Mouse (Mus musculus): ENCODE data around the gene Ankrd11. TPM values are rescaled to one million over a fixed set of nuclear protein-coding genes. Genes with fewer than 3 reads are reported as not detected.

Ankrd11 gene
- polyA plus RNA-seq, 1 experiment from 2014 or later = 94.4 TPM

- Histone ChIP-seq H3K27ac (ENCODE audit: low read depth, low read length) (no peak overlapping the region), H3K9ac (ENCODE audit: low read length) (no peak overlapping the region), H3K4me2 (ENCODE audit: low read depth, low read length, severe bottlenecking) (no peak overlapping the region), H3K4me3 (ENCODE audit: low read depth, low read length) (no peak overlapping the region), H3K9me3 (ENCODE audit: control insufficient read depth, low read length) (no peaks in the 10 kb centered on the region), H3K36me3 (ENCODE audit: control insufficient read depth, insufficient read depth, low read length) (no peaks in the 10 kb centered on the region), H3K27me3 (ENCODE audit: control insufficient read depth, insufficient read depth, low read length) (no peaks in the 10 kb centered on the region), H3K4me1 (replicated peaks; ENCODE audit: control insufficient read depth, insufficient read depth, low read length) (peaks cover 10% of the 10 kb centered on the region)
- ATAC-seq (replicated peaks; ENCODE audit: low FRiP score) (no peak), DNase-seq (ENCODE audit: low spot score) (no peak)
- 88% methylated on average over 12 of the region's 12 CpGs for WGBS
Measured at GRCm38 (mm10) chr8:122851692-122852545, 190.2 kb downstream of the Ankrd11 start.

- Histone ChIP-seq H3K9ac (ENCODE audit: low read length) (no peak overlapping the region), H3K4me3 (ENCODE audit: low read depth, low read length) (no peak overlapping the region), H3K36me3 (ENCODE audit: control insufficient read depth, insufficient read depth, low read length) (no peaks in the 10 kb centered on the region), H3K27me3 (ENCODE audit: control insufficient read depth, insufficient read depth, low read length) (no peaks in the 10 kb centered on the region), H3K4me1 (replicated peaks; ENCODE audit: control insufficient read depth, insufficient read depth, low read length) (peaks cover 10% of the 10 kb centered on the region), H3K4me2 (ENCODE audit: low read depth, low read length, severe bottlenecking) (no peak overlapping the region), H3K27ac (ENCODE audit: low read depth, low read length) (no peak overlapping the region), H3K9me3 (ENCODE audit: control insufficient read depth, low read length) (no peaks in the 10 kb centered on the region)
- ATAC-seq (replicated peaks; ENCODE audit: low FRiP score) (no peak), DNase-seq (ENCODE audit: low spot score) (no peak)
- 72% methylated on average over 3 of the region's 3 CpGs for WGBS
Measured at GRCm38 (mm10) chr8:122850641-122851240, 191.3 kb downstream of the Ankrd11 start.

GRCm38 (mm10) chr8:122849152-122849910 lies 192.7 kb downstream of the Ankrd11 start:
- WGBS = 69% methylated on average over 11 of the region's 11 CpGs
- no peaks in the 10 kb centered on the region for H3K27me3 ChIP-seq (ENCODE audit: control insufficient read depth, insufficient read depth, low read length)
- no peak overlapping the region for H3K4me3 ChIP-seq (ENCODE audit: low read depth, low read length)
- no peaks in the 10 kb centered on the region for H3K9me3 ChIP-seq (ENCODE audit: control insufficient read depth, low read length)
- DNase-seq (ENCODE audit: low spot score) (no peak), ATAC-seq (replicated peaks; ENCODE audit: low FRiP score) (no peak)
- peaks cover 10% of the 10 kb centered on the region for H3K4me1 ChIP-seq (replicated peaks; ENCODE audit: control insufficient read depth, insufficient read depth, low read length)
- H3K9ac ChIP-seq (ENCODE audit: low read length) = no peak overlapping the region
- H3K27ac ChIP-seq (ENCODE audit: low read depth, low read length) = no peak overlapping the region
- no peaks in the 10 kb centered on the region for H3K36me3 ChIP-seq (ENCODE audit: control insufficient read depth, insufficient read depth, low read length)
- no peak overlapping the region for H3K4me2 ChIP-seq (ENCODE audit: low read depth, low read length, severe bottlenecking)

GRCm38 (mm10) chr8:122847829-122848561 lies 194.1 kb downstream of the Ankrd11 start, which contains the start of gene Cdh15:
Gene Cdh15, plus strand, starts transcription at chr8:122847966.
- peaks cover 2% of the 10 kb centered on the region for H3K4me1 ChIP-seq (replicated peaks; ENCODE audit: control insufficient read depth, insufficient read depth, low read length)
- no peaks in the 10 kb centered on the region for H3K36me3 ChIP-seq (ENCODE audit: control insufficient read depth, insufficient read depth, low read length)
- DNase-seq (ENCODE audit: low spot score) = peak; percentile 82
- H3K27ac ChIP-seq (ENCODE audit: low read depth, low read length) = no peak within 1 kb of the TSS
- no peaks in the 10 kb centered on the region for H3K27me3 ChIP-seq (ENCODE audit: control insufficient read depth, insufficient read depth, low read length)
- no peaks in the 10 kb centered on the region for H3K9me3 ChIP-seq (ENCODE audit: control insufficient read depth, low read length)
- 15% methylated on average over 17 of the region's 18 CpGs for WGBS
- peak within 1 kb of the TSS; percentile 34; the same call in 1 of the 2 replicates for H3K4me2 ChIP-seq (ENCODE audit: low read depth, low read length, severe bottlenecking)
- no peak within 1 kb of the TSS for H3K4me3 ChIP-seq (ENCODE audit: low read depth, low read length)
- ATAC-seq (replicated peaks; ENCODE audit: low FRiP score) = peak; percentile 83
- no peak within 1 kb of the TSS for H3K9ac ChIP-seq (ENCODE audit: low read length)

- H3K9ac ChIP-seq (ENCODE audit: low read length) = no peak overlapping the region
- 86% methylated on average over 4 of the region's 4 CpGs for WGBS
- H3K27me3 ChIP-seq (ENCODE audit: control insufficient read depth, insufficient read depth, low read length) = no peaks in the 10 kb centered on the region
- no peak overlapping the region for H3K4me2 ChIP-seq (ENCODE audit: low read depth, low read length, severe bottlenecking)
- peaks cover 2% of the 10 kb centered on the region; the same call in 1 of the 2 replicates for H3K4me1 ChIP-seq (replicated peaks; ENCODE audit: control insufficient read depth, insufficient read depth, low read length)
- H3K27ac ChIP-seq (ENCODE audit: low read depth, low read length) = no peak overlapping the region
- no peaks in the 10 kb centered on the region for H3K9me3 ChIP-seq (ENCODE audit: control insufficient read depth, low read length)
- H3K4me3 ChIP-seq (ENCODE audit: low read depth, low read length) = no peak overlapping the region
- ATAC-seq (replicated peaks; ENCODE audit: low FRiP score) (no peak), DNase-seq (ENCODE audit: low spot score) (no peak)
- H3K36me3 ChIP-seq (ENCODE audit: control insufficient read depth, insufficient read depth, low read length) = no peaks in the 10 kb centered on the region
Measured at GRCm38 (mm10) chr8:122845662-122846061, 196.4 kb downstream of the Ankrd11 start.

- Histone ChIP-seq H3K4me3 (ENCODE audit: low read depth, low read length) (no peak overlapping the region), H3K4me2 (ENCODE audit: low read depth, low read length, severe bottlenecking) (no peak overlapping the region), H3K9me3 (ENCODE audit: control insufficient read depth, low read length) (no peaks in the 10 kb centered on the region), H3K36me3 (ENCODE audit: control insufficient read depth, insufficient read depth, low read length) (no peaks in the 10 kb centered on the region), H3K27me3 (ENCODE audit: control insufficient read depth, insufficient read depth, low read length) (no peaks in the 10 kb centered on the region), H3K9ac (ENCODE audit: low read length) (no peak overlapping the region), H3K27ac (ENCODE audit: low read depth, low read length) (no peak overlapping the region), H3K4me1 (replicated peaks; ENCODE audit: control insufficient read depth, insufficient read depth, low read length) (peaks cover 2% of the 10 kb centered on the region; the same call in 1 of the 2 replicates)
- no peak for DNase-seq (ENCODE audit: low spot score)
- ATAC-seq (replicated peaks; ENCODE audit: low FRiP score) = no peak
- WGBS = 60% methylated on average over 3 of the region's 3 CpGs
Measured at GRCm38 (mm10) chr8:122844161-122844560, 197.9 kb downstream of the Ankrd11 start.

GRCm38 (mm10) chr8:122836696-122837095 lies 205.4 kb downstream of the Ankrd11 start:
- Histone ChIP-seq H3K4me2 (ENCODE audit: low read depth, low read length, severe bottlenecking) (no peak overlapping the region), H3K27ac (ENCODE audit: low read depth, low read length) (no peak overlapping the region), H3K9ac (ENCODE audit: low read length) (no peak overlapping the region), H3K9me3 (ENCODE audit: control insufficient read depth, low read length) (no peaks in the 10 kb centered on the region), H3K4me1 (replicated peaks; ENCODE audit: control insufficient read depth, insufficient read depth, low read length) (no peaks in the 10 kb centered on the region), H3K36me3 (ENCODE audit: control insufficient read depth, insufficient read depth, low read length) (no peaks in the 10 kb centered on the region), H3K4me3 (ENCODE audit: low read depth, low read length) (no peak overlapping the region), H3K27me3 (ENCODE audit: control insufficient read depth, insufficient read depth, low read length) (no peaks in the 10 kb centered on the region; the same call in 1 of the 2 replicates)
- 93% methylated on average over 13 of the region's 13 CpGs for WGBS
- ATAC-seq (replicated peaks; ENCODE audit: low FRiP score) (no peak), DNase-seq (ENCODE audit: low spot score) (no peak)

- Histone ChIP-seq H3K36me3 (ENCODE audit: control insufficient read depth, insufficient read depth, low read length) (no peaks in the 10 kb centered on the region), H3K27me3 (ENCODE audit: control insufficient read depth, insufficient read depth, low read length) (no peaks in the 10 kb centered on the region; the same call in 1 of the 2 replicates), H3K27ac (ENCODE audit: low read depth, low read length) (no peak overlapping the region), H3K9me3 (ENCODE audit: control insufficient read depth, low read length) (no peaks in the 10 kb centered on the region), H3K4me1 (replicated peaks; ENCODE audit: control insufficient read depth, insufficient read depth, low read length) (no peaks in the 10 kb centered on the region), H3K4me2 (ENCODE audit: low read depth, low read length, severe bottlenecking) (no peak overlapping the region), H3K9ac (ENCODE audit: low read length) (no peak overlapping the region), H3K4me3 (ENCODE audit: low read depth, low read length) (no peak overlapping the region)
- WGBS = 91% methylated on average over 12 of the region's 12 CpGs
- DNase-seq (ENCODE audit: low spot score) (no peak), ATAC-seq (replicated peaks; ENCODE audit: low FRiP score) (no peak)
Measured at GRCm38 (mm10) chr8:122836199-122836598, 205.9 kb downstream of the Ankrd11 start.
